Mouse (Mus musculus) forebrain, embryonic 11.5 days (tissue): ENCODE data around the gene Arhgap21. TPM values are rescaled to one million over a fixed set of nuclear protein-coding genes. Genes with fewer than 3 reads are reported as not detected.

Source experiments
- polyA plus RNA-seq: library from polyadenylated mRNA; unstranded; fragments of >200 nt; fragmentation: Nextera tagmentation; extraction: Ambion mirVana; gene quantifications from 2 replicates; pipeline ENCODE4 v1.2.1, GENCODE M21; 2014

Arhgap21 gene
- polyA plus RNA-seq, 1 experiment from 2014 or later: 61.2 TPM

Other genes with a start within 250 kb of the Arhgap21 start
- gene Enkur, start 236.5 kb upstream of the Arhgap21 start, polyA plus RNA-seq: 1.2 and 1.4 TPM in 2 replicates
- gene Thnsl1, start 236.8 kb upstream of the Arhgap21 start, polyA plus RNA-seq: 18.2 and 20.3 TPM in 2 replicates